Mouse (Mus musculus) bone marrow macrophage, adult 2 months (primary cell): Measurements from ENCODE around the gene Usp54. TPM values are rescaled to one million over a fixed set of nuclear protein-coding genes. Genes with fewer than 3 reads are reported as not detected.
A peak's percentile ranks its signal among the peaks of the same experiment; 100 is the strongest.

Experiments
- H3K27ac ChIP-seq: 2 replicates; pipeline ENCODE4 v1.5.1; 2012; ENCODE audit warnings: low read depth, low read length; ENCODE audit not compliant: insufficient read depth
- H3K4me1 ChIP-seq: 2 replicates; pipeline ENCODE4 v1.6.1; 2012; ENCODE audit warnings: low read length; ENCODE audit not compliant: control insufficient read depth, insufficient read depth
- H3K4me3 ChIP-seq: 2 replicates; pipeline ENCODE4 v1.5.1; 2012; ENCODE audit warnings: mild to moderate bottlenecking, low read length, moderate library complexity; ENCODE audit not compliant: insufficient read depth
- CTCF ChIP-seq: IDR thresholded peaks from 2 replicates; pipeline ENCODE4 v1.5.1; 2012; ENCODE audit warnings: low read depth, mild to moderate bottlenecking, low read length, moderate library complexity
- POLR2A ChIP-seq: IDR thresholded peaks from 2 replicates; pipeline ENCODE4 v1.6.1; 2012; ENCODE audit warnings: mild to moderate bottlenecking, low read depth, low read length, borderline replicate concordance
- polyA plus RNA-seq: library from polyadenylated mRNA; stranded (reverse); fragments of >200 nt; gene quantifications from 2 replicates; pipeline ENCODE4 v1.2.4, GENCODE M21; 2012; ENCODE audit not compliant: missing spikeins, insufficient read depth, insufficient read length

Usp54 gene
- polyA plus RNA-seq, 1 experiment, result 3.4 TPM

GRCm38 (mm10) chr14:20545529-20546331 lies 95.1 kb downstream of the Usp54 start:
- peak; percentile 76 for TF ChIP-seq POLR2A
- no peak for TF ChIP-seq CTCF
- Histone ChIP-seq H3K4me1 (peaks cover 10% of the 10 kb centered on the region), H3K4me3 (peak overlapping the region; percentile 92), H3K27ac (peak overlapping the region; percentile 96)

DNA sequence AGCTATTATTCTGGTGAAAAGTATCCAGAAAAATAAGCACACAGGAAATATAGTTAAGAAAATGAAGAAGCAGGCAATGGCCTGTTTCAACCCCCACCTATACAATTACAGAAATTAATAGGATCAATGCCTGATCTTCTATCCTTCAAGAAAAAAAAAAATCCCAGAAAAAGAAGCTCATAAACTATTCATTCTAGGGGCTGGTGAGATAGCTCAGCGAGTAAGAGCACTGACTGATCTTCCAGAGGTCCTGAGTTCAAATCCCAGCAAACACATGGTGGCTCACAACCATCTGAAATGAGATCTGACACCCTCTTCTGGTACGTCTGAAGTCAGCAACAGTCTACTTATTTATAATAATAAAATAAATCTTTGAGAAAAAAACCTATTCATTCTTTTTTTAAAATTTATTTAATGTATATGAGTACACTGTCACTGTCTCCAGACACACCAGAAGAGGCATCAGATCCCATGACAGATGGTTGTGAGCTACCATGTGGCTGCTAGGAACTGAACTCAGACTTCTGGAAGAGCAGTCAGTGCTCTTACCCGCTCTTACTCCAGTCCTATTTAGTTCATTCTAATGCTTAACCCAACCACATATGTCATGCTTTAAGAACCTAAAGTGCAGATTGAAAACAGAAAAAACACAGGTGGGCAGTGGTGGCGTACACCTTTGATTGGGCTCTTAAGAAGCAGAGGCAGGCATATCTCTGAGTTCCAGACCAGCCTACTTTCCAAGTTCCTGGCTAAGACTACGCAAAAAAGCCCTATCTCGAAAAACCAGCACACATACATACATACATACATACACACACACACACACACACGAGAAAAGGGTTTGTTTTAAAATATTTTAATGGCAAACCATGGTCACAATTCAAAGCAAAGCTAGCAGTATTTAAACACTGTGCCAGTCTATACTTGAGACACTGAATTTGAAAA lies 96.1 kb downstream of the Usp54 start:
- no peak for TF ChIP-seq POLR2A
- TF ChIP-seq CTCF, result no peak
- Histone ChIP-seq H3K4me1 (peaks cover 13% of the 10 kb centered on the region), H3K4me3 (peak overlapping the region; percentile 50), H3K27ac (0 out of 2 replicates have a peak overlapping the region, but pooled peaks have one; percentile 2)

DNA sequence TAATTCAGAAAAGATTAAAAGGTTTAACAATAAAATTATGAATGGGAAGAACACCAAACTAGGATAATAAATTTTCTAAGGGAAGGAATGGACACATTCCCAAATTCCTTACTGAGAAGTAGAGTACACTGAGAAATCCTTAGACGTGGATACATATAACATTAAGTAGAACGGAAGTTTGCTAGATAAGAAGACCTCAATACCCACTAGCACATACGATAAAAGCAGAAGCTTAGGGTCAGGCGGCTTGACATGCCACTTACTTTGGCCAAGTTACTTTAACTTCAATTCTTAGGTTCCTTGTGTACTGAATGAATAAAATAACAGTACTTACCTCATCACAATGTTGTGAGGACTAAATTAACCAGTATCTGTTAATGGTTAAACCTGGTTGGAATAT lies 111.2 kb downstream of the Usp54 start:
- no peak overlapping the region for H3K4me3 ChIP-seq
- no peak overlapping the region for H3K27ac ChIP-seq
- peaks cover under 1% of the 10 kb centered on the region; the same call in 1 of the 2 replicates for H3K4me1 ChIP-seq
- TF ChIP-seq POLR2A (no peak), CTCF (no peak)

DNA sequence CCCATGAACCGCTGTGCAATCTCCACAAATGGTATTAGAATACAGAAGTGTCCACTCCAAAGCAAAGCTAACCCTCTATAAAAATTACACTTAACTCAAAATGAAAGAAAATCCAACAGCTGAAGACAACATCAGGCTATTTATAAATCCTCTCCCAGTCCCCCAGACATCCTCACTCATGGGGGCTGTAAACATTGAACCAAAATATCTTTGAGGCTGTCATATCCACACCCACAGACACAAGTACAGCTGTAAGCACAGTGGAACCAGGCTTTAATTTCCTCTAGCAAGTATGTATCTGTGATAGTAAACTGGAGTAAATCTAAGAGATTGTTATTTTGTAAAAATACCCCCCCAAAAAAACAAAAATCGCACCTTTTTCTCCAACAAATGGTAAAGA lies 120.7 kb downstream of the Usp54 start:
- no peaks in the 10 kb centered on the region for H3K4me1 ChIP-seq
- H3K27ac ChIP-seq, result no peak overlapping the region
- no peak for TF ChIP-seq CTCF
- no peak for TF ChIP-seq POLR2A
- H3K4me3 ChIP-seq, result no peak overlapping the region

- no peak for TF ChIP-seq POLR2A
- TF ChIP-seq CTCF, result no peak
- H3K27ac ChIP-seq, result peak overlapping the region; percentile 27; the same call in 1 of the 2 replicates
- H3K4me1 ChIP-seq, result peaks cover 12% of the 10 kb centered on the region
- no peak overlapping the region for H3K4me3 ChIP-seq
Observed at GRCm38 (mm10) chr14:20508424-20508823, 132.4 kb downstream of the Usp54 start.

DNA sequence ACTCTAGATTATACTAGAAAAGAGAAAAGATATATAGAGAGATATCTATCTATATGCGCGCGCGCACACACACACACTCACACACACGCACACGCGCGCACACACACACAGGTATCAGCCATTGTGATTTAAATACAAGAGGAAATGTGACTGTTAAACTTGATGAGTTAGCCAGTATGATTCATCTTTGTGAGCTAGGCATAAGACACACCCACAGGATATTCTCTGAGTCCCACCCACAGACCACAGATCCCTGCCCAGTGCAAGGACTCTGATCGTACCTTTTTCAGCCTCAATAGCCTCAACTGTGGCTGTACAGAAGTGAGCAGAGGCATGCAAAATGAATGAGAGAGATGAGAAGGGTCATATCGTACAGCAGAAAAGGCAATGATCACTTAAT lies 137.9 kb downstream of the Usp54 start:
- TF ChIP-seq POLR2A (no peak), CTCF (no peak)
- Histone ChIP-seq H3K4me1 (peaks cover 6% of the 10 kb centered on the region), H3K27ac (no peak overlapping the region), H3K4me3 (no peak overlapping the region)

GRCm38 (mm10) chr14:20499982-20500381 lies 140.9 kb downstream of the Usp54 start:
- Histone ChIP-seq H3K27ac (no peak overlapping the region), H3K4me1 (peaks cover 6% of the 10 kb centered on the region), H3K4me3 (no peak overlapping the region)
- TF ChIP-seq CTCF (no peak), POLR2A (no peak)

Other genes with a start within 250 kb of the Usp54 start
- 37.0 and 37.5 TPM in 2 replicates for gene Mrps16, start 247.4 kb downstream of the Usp54 start, polyA plus RNA-seq
- gene Cfap70, start 188.8 kb downstream of the Usp54 start, polyA plus RNA-seq, result not detected in 2 replicates
- gene Anxa7, start 160.9 kb downstream of the Usp54 start, polyA plus RNA-seq, result 140 and 141 TPM in 2 replicates
- 1.9 and 2.4 TPM in 2 replicates for gene Mss51, start 144.2 kb downstream of the Usp54 start, polyA plus RNA-seq
- 52.1 and 56.8 TPM in 2 replicates for gene Ppp3cb, start 94.5 kb downstream of the Usp54 start, polyA plus RNA-seq
- gene Myoz1, start 15.5 kb upstream of the Usp54 start, polyA plus RNA-seq, result 2.4 and 5.1 TPM in 2 replicates
- gene Synpo2l, start 27.3 kb upstream of the Usp54 start, polyA plus RNA-seq, result not detected in 2 replicates
- gene Sec24c, start 33.2 kb upstream of the Usp54 start, polyA plus RNA-seq, result 64.1 and 73.0 TPM in 2 replicates
- 18.5 and 19.0 TPM in 2 replicates for gene Fut11, start 53.9 kb upstream of the Usp54 start, polyA plus RNA-seq
- gene Chchd1, start 61.9 kb upstream of the Usp54 start, polyA plus RNA-seq, result 70.7 and 91.5 TPM in 2 replicates
- 85.9 and 94.2 TPM in 2 replicates for gene Zswim8, start 66.5 kb upstream of the Usp54 start, polyA plus RNA-seq
- gene Ndst2, start 93.5 kb upstream of the Usp54 start, polyA plus RNA-seq, result 60.1 and 63.9 TPM in 2 replicates
- 18.2 and 24.6 TPM in 2 replicates for gene Camk2g, start 153.0 kb upstream of the Usp54 start, polyA plus RNA-seq
- gene Plau, start 195.6 kb upstream of the Usp54 start, polyA plus RNA-seq, result 16.7 and 18.6 TPM in 2 replicates